Mouse (Mus musculus): Measurements from ENCODE around the gene Hdac9.
"Not testable (repeated sequence)": the region's sequence is repeated elsewhere in the genome, so short reads cannot be mapped to it uniquely, and the experiment has no call there.

The Hdac9 gene

DNA sequence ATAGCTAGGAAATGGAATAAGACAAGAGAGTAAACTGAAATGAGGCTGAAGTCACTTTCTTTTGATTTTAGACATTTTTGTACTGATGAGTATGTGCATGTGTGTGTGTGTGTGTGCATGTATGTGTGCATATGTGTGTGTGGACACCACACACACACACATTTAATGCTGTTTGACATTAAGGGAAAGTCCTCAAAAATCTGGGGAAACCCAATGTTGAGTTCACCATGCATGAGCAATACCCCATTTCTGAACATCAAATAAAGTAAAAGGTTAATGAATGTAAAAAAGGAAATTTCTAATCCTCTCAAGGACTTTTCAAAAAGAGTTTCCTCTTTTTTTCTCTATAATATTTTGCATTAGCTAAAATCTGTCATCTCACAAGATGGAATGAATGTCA, 427.3 kb downstream of the Hdac9 start:
- DNase-seq (ENCODE audit: low read depth, low spot score), result no peak

DNA sequence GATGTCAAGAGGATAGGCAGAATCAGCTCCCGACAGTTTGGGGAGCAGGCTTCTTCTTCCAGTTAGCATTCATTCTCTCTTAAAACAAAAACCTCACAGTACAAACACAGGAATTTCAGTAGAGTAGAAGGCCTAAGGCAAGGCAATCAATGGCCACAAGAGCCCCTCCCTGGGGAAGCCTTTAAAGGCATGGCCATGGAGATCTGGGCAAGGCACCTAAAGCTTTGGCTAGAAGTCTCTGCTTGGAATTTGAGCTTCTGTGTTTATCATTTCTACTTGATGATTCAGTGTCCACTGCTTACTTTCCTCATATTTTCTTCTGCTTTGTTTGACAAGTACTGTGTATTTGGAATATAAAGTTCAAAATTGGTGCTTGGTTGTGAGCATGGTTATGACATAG, 429.2 kb downstream of the Hdac9 start:
- DNase-seq (ENCODE audit: low read depth, low spot score), result no peak

DNA sequence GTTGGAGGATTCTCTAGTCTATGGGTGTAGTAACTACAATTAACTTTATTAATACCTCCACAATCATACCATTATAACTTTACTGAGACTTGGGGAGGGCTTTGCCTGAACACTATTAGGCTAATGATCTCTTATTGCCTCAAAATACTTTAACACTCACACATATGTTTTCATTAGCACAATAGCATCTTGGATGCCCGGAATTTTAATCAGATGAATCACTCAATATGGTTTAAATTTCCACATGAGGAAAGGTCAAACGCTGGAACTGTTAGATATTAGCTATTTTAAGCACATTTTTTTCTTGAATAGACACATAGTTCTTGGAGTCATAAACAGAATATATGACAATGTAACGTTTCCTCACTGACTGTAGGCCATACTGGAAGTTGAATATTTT, 429.9 kb downstream of the Hdac9 start:
- DNase-seq (ENCODE audit: low read depth, low spot score), result no peak

DNA sequence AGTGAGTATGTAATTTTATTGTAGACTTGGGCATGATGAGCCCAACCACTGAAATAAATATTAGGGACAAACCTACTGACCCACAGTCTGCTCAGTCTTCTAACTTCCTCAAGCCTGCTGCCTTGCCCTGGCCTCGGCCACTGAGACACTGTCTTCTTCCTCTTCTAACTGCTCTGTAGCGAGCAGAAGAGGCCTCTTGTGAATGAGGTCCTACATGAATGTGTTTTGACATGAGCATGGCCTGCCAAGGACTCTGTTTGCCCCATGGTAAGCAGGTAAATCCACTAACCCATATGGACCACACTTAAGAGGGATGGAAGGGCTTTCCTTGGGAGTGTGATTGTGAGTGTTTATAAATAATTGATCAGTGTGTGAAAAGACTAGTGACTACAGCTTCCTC, 430.9 kb downstream of the Hdac9 start:
- DNase-seq (ENCODE audit: low read depth, low spot score), result no peak

DNA sequence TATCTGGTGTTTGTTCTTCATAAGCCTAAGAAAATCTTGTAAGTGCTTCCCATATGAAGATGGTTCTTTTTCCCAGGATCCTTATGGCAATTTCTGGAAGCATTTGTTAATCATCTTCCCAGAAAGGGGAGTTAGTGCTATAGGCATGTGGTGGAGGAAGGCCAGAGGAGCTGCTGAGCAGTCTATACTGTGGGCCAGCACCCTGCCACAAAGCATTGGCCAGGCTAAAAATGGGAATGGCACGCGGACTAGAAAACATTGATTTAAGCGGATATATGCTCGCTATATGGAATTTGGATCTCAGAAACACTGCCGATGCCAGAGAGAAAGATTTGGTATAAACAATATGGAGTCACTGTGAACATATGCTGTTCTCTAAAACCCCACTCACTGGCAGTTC, 435.2 kb downstream of the Hdac9 start:
- no peak for DNase-seq (ENCODE audit: low read depth, low spot score)

DNA sequence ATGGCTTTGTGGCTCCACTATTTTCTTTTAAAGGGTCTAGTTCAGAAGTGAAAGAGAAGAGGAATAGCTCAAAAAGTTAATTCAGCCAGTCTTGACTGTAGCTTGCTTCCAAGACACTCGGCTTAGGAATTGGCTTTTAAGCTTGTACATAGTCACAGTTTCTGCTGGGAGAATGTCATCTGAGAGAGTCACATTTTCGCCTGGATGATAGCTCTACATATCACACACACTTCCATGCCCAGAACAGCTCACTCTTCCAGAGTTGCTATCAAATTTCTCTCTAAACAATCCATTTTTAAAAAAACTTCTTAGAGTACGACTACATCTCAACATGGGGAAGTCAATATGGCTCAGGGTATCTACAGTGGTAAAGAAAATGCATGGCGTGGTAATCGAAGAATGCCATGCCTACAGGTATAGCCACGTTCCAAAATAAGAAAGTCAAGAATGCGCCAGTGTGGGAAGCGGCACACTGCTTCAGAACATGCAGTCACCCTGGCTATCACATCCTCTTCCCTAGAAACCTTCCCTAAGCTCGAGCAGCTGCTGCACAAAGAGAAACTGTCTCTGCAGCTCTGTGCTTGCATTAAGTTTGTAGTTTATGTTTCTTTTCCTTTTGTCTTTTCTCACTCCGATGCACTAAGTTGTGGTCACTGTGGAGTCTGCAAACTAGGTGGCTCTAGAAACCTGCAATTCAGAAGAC, 443.8 kb downstream of the Hdac9 start:
- DNase-seq (ENCODE audit: low read depth, low spot score), result no peak

DNA sequence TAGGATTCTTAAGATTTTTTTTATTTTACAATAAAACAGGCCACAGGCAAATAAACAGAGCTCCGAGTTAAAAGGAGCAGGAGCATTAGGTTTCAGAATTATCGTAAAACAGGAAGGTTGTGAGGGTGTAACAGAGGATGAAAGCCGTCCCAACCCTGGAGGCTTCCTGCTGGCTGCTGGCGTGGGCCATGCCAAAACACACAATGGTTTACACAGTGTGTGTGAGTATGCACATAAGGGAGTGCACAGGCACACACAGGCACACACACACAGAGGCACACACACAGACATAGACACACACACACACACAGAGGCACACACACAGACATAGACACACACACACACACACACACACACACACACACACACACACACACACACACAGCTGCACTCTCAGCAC, 444.4 kb downstream of the Hdac9 start:
- DNase-seq (ENCODE audit: low read depth, low spot score), result no peak

DNA sequence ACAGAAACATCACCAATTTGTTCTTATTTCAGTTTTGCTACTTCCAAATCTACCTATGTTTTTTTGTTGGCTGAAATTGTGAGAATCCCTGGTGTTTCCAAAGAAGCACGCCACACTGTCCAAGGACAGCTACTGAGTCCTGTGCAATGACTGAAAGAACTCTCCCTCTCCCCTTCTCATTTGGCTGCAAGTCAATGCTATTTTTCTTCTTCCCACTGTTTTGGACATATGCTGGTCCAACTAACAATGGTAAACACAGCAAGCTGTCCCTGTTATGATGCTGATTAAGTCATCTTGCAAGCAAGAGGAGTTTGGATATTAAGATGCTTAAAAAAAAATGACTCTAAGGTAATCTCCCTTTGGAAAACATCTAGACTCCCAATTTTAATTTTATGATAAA, 455.2 kb downstream of the Hdac9 start:
- DNase-seq (ENCODE audit: low read depth, low spot score), result no peak

DNA sequence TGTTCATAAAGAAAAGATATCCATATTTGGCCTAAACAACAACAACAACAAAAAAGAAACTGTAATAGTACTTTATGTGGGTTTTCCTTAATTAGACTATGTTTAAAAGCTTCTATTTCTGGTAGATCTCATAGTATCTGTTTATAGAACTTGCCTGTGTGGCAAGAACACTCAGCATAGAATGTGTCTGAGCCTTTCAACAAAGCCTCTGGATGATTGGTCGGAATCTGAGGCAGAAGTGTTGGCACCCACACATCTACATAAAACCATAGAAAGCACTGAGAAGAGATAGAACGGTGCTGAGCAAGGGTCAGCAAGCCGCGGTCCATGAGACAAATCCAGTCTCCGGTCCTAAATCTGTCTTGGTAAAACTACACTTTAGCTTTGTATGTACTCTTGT, 464.3 kb downstream of the Hdac9 start:
- DNase-seq (ENCODE audit: low read depth, low spot score), result no peak

DNA sequence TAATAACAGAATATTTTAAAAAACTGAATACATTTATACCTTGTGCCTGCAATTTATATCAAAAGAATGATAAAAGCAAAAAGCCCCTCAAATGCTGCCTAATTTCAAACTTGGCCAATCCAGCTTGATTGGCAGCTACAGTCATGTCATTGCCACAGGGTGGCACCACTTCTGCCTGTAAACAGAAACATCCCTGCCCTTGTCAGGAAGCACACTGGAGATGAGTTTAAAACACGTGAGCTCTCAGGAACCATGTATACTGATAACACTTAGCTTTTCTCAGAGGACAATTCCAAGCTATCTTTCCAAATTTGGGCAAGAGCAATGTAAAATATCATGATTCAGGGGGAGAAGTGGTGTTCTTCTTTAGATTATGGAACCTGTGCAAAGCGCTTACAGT, 465.7 kb downstream of the Hdac9 start:
- no peak for DNase-seq (ENCODE audit: low read depth, low spot score)

DNA sequence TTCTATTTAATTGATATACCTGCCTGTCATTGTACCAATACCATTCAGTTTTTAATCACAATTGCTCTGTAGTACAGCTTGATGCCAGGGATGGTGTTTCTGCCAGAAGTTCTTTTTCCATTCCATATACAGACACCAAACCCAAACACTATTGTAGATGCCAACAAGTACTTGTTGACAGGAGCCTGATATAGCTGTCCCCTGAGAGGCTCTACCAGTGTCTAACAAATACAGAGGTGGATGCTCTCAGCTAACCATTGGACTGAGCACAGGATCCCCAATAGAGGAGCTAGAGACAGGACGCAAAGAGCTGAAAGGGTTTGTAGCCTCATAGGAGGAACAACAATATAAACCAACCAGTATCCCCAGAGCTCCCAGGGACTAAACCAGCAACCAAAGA, 472.2 kb downstream of the Hdac9 start:
- not testable (repeated sequence) for DNase-seq (ENCODE audit: low read depth, low spot score)

DNA sequence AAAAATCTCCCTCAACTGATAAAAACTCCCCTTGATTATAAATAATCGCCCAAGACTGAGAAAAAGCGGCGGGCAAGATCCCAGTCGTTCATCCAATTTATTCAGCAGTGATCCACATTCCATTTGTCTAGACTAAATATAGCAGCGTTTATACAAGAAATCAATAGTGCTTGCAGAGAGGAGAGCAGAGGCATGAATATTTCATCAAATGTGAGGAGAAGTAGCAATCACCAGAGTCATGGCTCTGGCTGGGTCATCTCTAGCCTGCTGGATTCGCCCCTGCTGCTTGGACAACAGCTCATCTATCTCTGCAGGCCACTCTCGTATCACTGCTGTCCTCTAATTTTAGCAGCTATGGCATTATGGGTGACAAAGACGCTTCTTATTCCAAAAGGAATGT, 476.0 kb downstream of the Hdac9 start:
- DNase-seq (ENCODE audit: low read depth, low spot score), result no peak

DNA sequence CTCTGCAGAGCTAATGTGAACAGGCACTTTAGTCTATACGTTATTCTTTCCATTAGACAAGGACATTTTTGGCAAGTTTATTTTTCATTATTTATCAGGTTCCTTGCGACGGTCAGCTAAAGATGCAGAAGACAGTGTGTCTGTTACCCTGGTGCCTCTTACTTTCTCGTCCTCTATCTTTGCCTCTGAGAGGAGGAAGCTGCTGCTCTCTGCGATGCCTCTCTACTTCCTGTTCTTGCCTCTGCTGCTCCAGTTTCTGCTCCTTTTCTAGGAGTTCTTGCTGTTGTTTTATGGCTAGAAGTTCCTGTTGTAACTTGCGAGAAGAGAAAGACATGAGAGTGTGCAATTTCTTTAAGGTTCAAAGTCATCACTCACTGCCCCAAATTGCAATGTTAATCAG, 484.0 kb downstream of the Hdac9 start:
- no peak for DNase-seq (ENCODE audit: low read depth, low spot score)

DNA sequence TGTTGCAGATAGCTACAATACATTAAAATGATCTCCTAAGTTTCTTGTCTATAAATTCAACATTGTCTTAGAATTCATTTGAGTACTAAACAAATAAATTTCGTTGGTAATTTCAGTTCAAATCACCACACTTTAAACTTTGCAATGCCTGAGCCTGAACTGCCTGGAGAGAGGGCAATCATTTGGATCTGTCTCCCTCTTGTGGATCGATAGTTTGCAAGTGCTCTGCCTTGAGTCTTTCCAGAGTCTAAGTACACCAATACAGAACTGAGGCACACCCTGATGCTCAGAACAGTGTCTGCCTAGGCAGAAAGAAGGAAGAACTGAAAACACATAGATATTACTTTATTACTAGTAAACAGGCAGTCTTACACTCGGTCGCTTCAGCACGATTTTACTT, 484.4 kb downstream of the Hdac9 start:
- DNase-seq (ENCODE audit: low read depth, low spot score), result no peak

DNA sequence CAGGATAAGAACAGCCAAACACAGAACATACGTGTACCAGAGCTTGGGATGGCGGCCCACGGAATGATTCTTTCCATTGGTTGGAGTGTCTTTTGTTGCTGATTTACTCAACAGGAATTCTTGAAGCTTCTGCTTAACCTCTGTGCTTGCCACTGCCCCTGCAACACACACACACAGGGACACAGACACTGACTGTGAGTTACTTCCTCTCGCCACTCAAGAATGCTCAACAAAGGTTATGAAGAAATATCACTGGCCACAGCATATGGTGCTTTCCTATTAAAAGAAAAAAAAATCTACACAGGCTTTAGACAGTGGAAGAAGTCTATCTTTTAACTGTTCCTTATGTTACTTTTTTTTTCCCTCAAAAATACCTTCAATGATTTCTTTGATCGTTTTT, 485.1 kb downstream of the Hdac9 start:
- no peak for DNase-seq (ENCODE audit: low read depth, low spot score)

DNA sequence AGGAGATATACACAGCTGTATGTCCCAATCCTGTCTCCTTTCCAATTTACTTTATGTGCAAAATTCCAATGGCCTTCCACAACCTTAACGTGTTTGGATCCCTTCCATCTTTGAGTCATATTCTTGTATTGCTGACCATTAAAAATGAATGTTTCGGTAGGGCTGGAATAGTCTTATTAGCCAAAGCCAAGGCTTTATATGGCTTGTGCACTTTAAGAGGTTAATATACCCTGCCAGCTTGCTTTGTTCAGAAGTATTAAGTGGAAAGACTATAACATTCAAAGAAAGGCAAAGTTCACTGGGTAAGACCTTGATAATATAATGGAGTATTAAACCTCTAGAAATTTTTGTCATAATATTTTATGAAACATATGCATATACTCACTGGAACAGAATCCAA, 491.4 kb downstream of the Hdac9 start:
- DNase-seq (ENCODE audit: low read depth, low spot score), result no peak

DNA sequence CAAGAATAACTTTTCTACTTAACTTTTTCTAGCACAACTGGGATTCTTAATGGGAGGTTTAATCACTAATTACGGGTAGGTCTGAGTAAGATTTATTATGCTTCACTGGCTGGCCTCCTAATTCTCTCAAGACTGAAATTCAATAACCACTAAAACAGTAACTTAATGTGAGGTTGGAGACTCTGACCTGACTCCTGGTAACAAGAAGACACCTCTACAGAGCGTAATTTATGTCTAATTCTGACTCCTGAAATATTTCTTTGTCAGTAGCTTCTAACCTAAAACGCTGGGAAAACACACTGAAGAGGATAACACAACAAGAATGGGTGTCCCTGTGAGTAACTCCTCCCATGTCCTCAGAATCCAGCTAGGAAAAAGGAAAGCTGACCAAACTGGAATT, 508.8 kb downstream of the Hdac9 start:
- no peak for DNase-seq (ENCODE audit: low read depth, low spot score)

DNA sequence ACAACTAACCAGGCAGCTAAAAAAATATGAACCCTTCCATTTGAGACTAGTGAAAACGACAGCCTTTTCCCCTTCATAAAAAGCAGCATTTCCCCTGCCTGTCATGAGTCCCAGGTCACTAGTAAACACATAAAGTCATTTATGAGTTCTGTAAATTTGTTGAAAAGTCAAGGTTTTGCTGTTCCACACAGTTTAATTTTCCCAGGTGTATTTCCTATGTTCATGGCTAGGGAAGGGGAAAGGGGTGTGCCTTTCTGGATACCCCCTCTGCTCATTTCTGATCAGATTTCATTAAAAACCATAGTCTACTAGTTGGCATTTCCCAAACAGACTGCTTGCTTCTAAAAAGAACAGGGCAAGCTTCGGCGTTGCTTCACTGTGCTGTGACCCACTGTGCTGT, 509.8 kb downstream of the Hdac9 start:
- no peak for DNase-seq (ENCODE audit: low read depth, low spot score)

DNA sequence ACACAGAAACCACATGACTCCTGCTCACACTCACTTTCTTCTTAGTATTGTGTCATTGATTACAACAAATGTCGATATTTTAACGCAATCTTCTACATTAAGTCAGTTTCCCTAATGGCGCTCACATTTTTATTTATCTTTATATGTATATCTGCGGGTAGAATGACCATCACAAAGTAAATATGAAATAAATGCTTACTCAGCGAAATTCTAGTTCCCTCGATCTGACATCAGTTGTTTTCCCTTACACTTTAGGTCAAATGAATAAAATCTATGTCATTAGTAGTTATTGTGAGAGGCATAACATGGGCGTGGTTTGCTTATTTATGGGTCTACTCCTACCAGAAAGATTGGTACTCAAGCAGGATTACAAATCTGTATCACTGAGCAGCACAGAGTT, 514.8 kb downstream of the Hdac9 start:
- DNase-seq (ENCODE audit: low read depth, low spot score), result no peak

DNA sequence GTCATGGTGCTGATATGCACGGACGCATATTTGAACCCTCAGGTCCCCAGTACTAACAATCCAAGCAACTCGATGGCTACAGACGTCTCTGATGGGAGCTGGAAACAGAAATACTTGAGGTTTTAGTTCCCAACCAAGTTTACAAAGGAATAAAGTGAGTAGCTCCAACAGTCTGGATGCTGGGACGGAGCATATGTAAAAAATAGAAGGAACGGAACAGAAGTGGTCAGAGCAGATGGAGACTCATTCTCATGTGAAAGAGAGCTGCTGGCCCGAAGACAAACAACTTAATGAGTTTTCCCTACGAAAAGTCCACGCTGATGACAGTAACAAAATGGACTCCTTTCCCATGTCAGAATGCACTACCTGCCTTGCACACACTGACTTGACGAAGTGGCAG, 518.3 kb downstream of the Hdac9 start:
- no peak for DNase-seq (ENCODE audit: low read depth, low spot score)

DNA sequence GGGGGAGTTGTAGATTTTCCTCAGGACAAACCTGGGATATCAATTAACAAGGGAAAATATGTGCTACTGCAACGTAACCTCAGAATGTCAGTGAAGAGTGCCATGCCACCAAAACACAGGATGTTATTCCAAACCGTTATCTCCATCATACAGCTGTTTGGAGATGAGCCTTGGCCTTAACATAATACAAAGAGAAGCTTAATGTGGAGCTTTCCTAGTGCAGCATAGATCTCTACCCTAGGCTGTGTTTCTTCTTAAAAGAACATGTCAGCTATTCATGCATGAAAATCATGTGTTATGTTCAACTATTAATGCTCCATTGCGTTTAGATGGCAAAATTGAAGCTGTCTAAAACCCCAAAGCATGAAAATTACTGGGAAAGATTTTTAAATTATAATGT, 522.6 kb downstream of the Hdac9 start:
- DNase-seq (ENCODE audit: low read depth, low spot score), result no peak

DNA sequence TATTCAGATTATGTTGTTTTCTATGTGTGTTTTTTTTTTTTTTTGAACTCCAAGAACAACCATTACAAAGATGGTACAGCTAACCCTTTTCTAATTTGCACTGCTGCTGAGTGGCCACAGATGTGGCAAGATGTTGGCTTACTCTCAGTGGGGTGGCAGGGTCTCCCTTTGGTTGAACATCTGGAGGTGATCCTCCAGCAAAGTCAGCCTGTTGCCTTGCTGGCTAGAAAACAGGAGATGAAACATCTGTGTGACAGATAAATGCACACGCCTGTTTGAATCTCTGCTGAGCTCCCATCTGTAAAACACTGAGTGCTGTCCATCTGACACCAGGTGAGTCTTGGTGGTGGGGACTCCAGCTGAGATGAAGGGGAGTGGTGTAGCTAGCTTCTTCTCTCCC, 537.2 kb downstream of the Hdac9 start:
- DNase-seq (ENCODE audit: low read depth, low spot score), result no peak

DNA sequence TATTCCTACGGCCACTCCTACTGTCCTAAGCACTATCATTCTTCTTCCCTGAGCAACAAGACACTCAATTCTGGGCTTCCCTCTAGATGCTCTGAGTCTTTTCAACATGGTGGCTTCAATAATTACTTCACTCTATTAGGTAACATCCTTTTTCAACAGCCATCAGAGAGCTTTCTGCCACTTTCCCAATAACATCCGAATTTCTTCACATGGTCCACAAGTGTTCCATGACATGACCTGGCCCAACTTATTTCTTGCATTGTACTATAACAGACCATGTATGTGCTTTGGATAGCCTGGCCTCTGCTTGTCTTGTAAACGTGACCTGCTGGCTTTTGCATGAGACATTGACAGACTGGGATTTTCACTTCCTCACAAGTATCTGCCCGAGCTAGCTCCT, 538.3 kb downstream of the Hdac9 start:
- DNase-seq (ENCODE audit: low read depth, low spot score), result no peak

DNA sequence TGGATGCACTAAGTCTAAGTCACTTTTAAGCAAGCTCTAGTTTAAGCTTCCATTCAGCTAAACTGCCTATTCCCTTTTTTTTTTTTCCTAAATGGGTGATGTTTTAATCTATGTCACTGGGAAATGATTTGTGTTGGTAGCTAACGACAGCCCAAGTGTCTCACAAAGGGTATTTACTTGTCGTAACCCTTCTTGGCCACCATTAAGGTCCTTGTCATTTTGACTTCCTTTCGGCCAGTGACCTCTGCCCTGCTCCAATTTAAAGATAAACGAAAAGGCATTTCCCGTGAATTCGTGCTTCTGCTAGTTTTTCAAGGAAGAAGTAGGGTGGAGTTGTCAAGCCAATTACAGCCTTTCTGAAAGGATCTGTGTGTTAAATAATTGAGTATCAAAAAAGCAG, 565.0 kb downstream of the Hdac9 start:
- no peak for DNase-seq (ENCODE audit: low read depth, low spot score)
